Mouse (Mus musculus) CH12.LX (cell line): ENCODE data around the gene Tepsin. TPM values are rescaled to one million over a fixed set of nuclear protein-coding genes. Genes with fewer than 3 reads are reported as not detected.

ENCODE experiments used
- DNase-seq: peaks from one replicate; pipeline ENCODE4 v3.0.0-alpha.2; 2013; ENCODE audit errors: extremely low read depth
- H3K27ac ChIP-seq: 2 replicates; pipeline ENCODE4 v1.5.1; 2012; ENCODE audit warnings: low read depth, mild to moderate bottlenecking, control low read depth, moderate library complexity; ENCODE audit not compliant: insufficient read depth
- H3K27me3 ChIP-seq: replicated peaks from 2 replicates; pipeline ENCODE3; 2012; ENCODE audit warnings: inconsistent platforms
- H3K36me3 ChIP-seq, 2 experiments: replicated peaks in 1 of 2; 2 replicates each; pipeline versions ENCODE3 to v1.6.1; 2012; ENCODE audit warnings: inconsistent platforms in 1 of 2, low read length in 1 of 2, mild to moderate bottlenecking in 1 of 2, mixed read lengths in 1 of 2, moderate library complexity in 1 of 2; ENCODE audit not compliant: control insufficient read depth in 1 of 2, insufficient read depth in 1 of 2
- H3K4me1 ChIP-seq, 2 experiments: 2 replicates each; pipeline ENCODE4 v1.6.1; 2012; ENCODE audit warnings: inconsistent platforms in 1 of 2, moderate library complexity in 1 of 2; ENCODE audit not compliant: insufficient read depth in 2 of 2, control insufficient read depth in 1 of 2
- H3K4me2 ChIP-seq: 2 replicates; pipeline ENCODE4 v1.6.1; 2012; ENCODE audit warnings: low read depth, mild to moderate bottlenecking, control low read depth; ENCODE audit not compliant: poor library complexity, insufficient read depth, severe bottlenecking
- H3K4me3 ChIP-seq, 3 experiments: fragments of 150-350 bp in 1 of 3; sonication (generic) in 1 of 3; replicated peaks in 1 of 3; 2 replicates each; pipeline versions ENCODE3 to v1.5.1; 2011 to 2012; ENCODE audit warnings: low read depth in 2 of 3, low read length in 2 of 3, mild to moderate bottlenecking in 2 of 3, moderate library complexity in 2 of 3, control low read depth in 1 of 3, improper control_type of control experiment in 1 of 3, inconsistent platforms in 1 of 3, mixed read lengths in 1 of 3; ENCODE audit not compliant: poor library complexity in 1 of 3
- H3K79me2 ChIP-seq: replicated peaks from 2 replicates; pipeline ENCODE4 v1.6.1; 2012; ENCODE audit warnings: mild to moderate bottlenecking, moderate library complexity; ENCODE audit not compliant: control insufficient read depth, poor library complexity, insufficient read depth, severe bottlenecking; ENCODE audit errors: extremely low read depth
- H3K9ac ChIP-seq: 2 replicates; pipeline ENCODE4 v1.6.1; 2012; ENCODE audit warnings: low read depth, mild to moderate bottlenecking, control low read depth, moderate library complexity; ENCODE audit not compliant: insufficient read depth
- H3K9me3 ChIP-seq: replicated peaks from 2 replicates; pipeline ENCODE3; 2012; ENCODE audit warnings: low read length, inconsistent platforms, mixed read lengths
- BHLHE40 ChIP-seq: IDR thresholded peaks from 2 replicates; pipeline ENCODE4 v1.6.1; 2011; ENCODE audit warnings: mild to moderate bottlenecking, low read depth, low read length, improper control_type of control experiment
- E2F4 ChIP-seq: IDR thresholded peaks from 2 replicates; pipeline ENCODE4 v1.6.1; 2011; ENCODE audit warnings: low read depth, low read length, improper control_type of control experiment; ENCODE audit not compliant: insufficient replicate concordance
- ELF1 ChIP-seq: IDR thresholded peaks from 2 replicates; pipeline ENCODE4 v1.6.1; 2014; ENCODE audit warnings: low read depth, mild to moderate bottlenecking, inconsistent platforms, low read length, improper control_type of control experiment
- EP300 ChIP-seq: IDR thresholded peaks from 2 replicates; pipeline ENCODE4 v1.6.1; 2011; ENCODE audit warnings: low read length, improper control_type of control experiment
- GABPA ChIP-seq: IDR thresholded peaks from 2 replicates; pipeline ENCODE4 v1.6.1; 2012; ENCODE audit warnings: low read depth, low read length, improper control_type of control experiment, inconsistent platforms; ENCODE audit not compliant: insufficient replicate concordance
- HCFC1 ChIP-seq: IDR thresholded peaks from 2 replicates; pipeline ENCODE4 v1.6.1; 2012; ENCODE audit warnings: low read depth, mild to moderate bottlenecking, inconsistent platforms, low read length, improper control_type of control experiment
- JUN ChIP-seq: IDR thresholded peaks from 2 replicates; pipeline ENCODE4 v1.6.1; 2011; ENCODE audit warnings: low read depth, mild to moderate bottlenecking, low read length, improper control_type of control experiment, moderate library complexity; ENCODE audit not compliant: insufficient read depth
- JUND ChIP-seq: conservative IDR thresholded peaks from 2 replicates; pipeline ENCODE4 v1.6.1; 2011; ENCODE audit warnings: low read depth, low read length, improper control_type of control experiment
- MAX ChIP-seq: IDR thresholded peaks from 2 replicates; pipeline ENCODE4 v1.6.1; 2011; ENCODE audit warnings: low read length, improper control_type of control experiment
- MAZ ChIP-seq: IDR thresholded peaks from 2 replicates; pipeline ENCODE4 v1.6.1; 2012; ENCODE audit warnings: low read depth, mild to moderate bottlenecking, inconsistent platforms, low read length, improper control_type of control experiment, moderate library complexity
- MEF2A ChIP-seq: IDR thresholded peaks from 2 replicates; pipeline ENCODE4 v1.6.1; 2014; ENCODE audit warnings: low read depth, mild to moderate bottlenecking, inconsistent platforms, low read length, improper control_type of control experiment, borderline replicate concordance
- NRF1 ChIP-seq: IDR thresholded peaks from 2 replicates; pipeline ENCODE4 v1.6.1; 2014; ENCODE audit warnings: low read depth, mild to moderate bottlenecking, inconsistent platforms, low read length, improper control_type of control experiment, moderate library complexity
- POLR2A ChIP-seq: IDR thresholded peaks from 2 replicates; pipeline ENCODE4 v1.6.1; 2011; ENCODE audit warnings: low read depth, mild to moderate bottlenecking, improper control_type of control experiment, low read length
- RAD21 ChIP-seq: IDR thresholded peaks from 2 replicates; pipeline ENCODE4 v1.6.1; 2011; ENCODE audit warnings: low read depth, mild to moderate bottlenecking, low read length, improper control_type of control experiment, moderate library complexity
- SIN3A ChIP-seq: IDR thresholded peaks from 2 replicates; pipeline ENCODE4 v1.6.1; 2012; ENCODE audit warnings: low read length, improper control_type of control experiment, inconsistent platforms
- SMC3 ChIP-seq: IDR thresholded peaks from 2 replicates; pipeline ENCODE4 v1.6.1; 2011; ENCODE audit warnings: low read depth, low read length, improper control_type of control experiment
- TCF12 ChIP-seq: IDR thresholded peaks from 2 replicates; pipeline ENCODE4 v1.6.1; 2014; ENCODE audit warnings: low read depth, mild to moderate bottlenecking, inconsistent platforms, low read length, improper control_type of control experiment
- ZC3H11A ChIP-seq: IDR thresholded peaks from 2 replicates; pipeline ENCODE4 v1.6.1; 2012; ENCODE audit warnings: low read depth, mild to moderate bottlenecking, inconsistent platforms, low read length, improper control_type of control experiment
- ZKSCAN1 ChIP-seq: IDR thresholded peaks from 2 replicates; pipeline ENCODE4 v1.6.1; 2012; ENCODE audit warnings: low read depth, inconsistent platforms, low read length, improper control_type of control experiment, borderline replicate concordance
- ZNF384 ChIP-seq: IDR thresholded peaks from 2 replicates; pipeline ENCODE4 v1.6.1; 2012; ENCODE audit warnings: low read depth, low read length, improper control_type of control experiment, inconsistent platforms
- dilution Hi-C: fragments of 300-500 bp; cut with MboI; formaldehyde crosslinking; loops from 2 replicates; pipeline ENCODE4 v1.14.3; 2020; ENCODE audit warnings: low sequenced_read_pairs; ENCODE audit not compliant: extremely low pct_unique_long_range_greater_than_20kb, extremely low pct_ligation_motif_present
- in situ Hi-C: fragments of 300-500 bp; cut with MboI; formaldehyde crosslinking; loops from 3 replicates; pipeline ENCODE4 v1.14.3; 2019; ENCODE audit warnings: low sequenced_read_pairs, low pct_ligation_motif_present, low pct_unique_long_range_greater_than_20kb, mixed read lengths
- polyA plus RNA-seq: library from polyadenylated mRNA; unstranded; fragments of >175 nt; gene quantifications from 2 replicates; pipeline ENCODE4 v1.2.1, GENCODE M21; 2012; ENCODE audit warnings: low read depth; ENCODE audit not compliant: insufficient read length
- total RNA-seq, 2 experiments: library from RNA; depleted of rRNA; stranded (reverse); fragments of 300-350 nt in 1 of 2; fragments of >200 nt in 1 of 2; gene quantifications; 2 replicates each; pipeline ENCODE4 v1.2.3; 2012 to 2014

The Tepsin gene
- total and polyA plus RNA-seq, 3 experiments, result 13.7 to 22.1 (median 14.2) TPM

GRCm38 (mm10) chr11:120126845-120127244 is 28.3 kb upstream of the Tepsin start:
- dilution Hi-C loops, result no loop called here
- peaks cover 72 to 92% of the 10 kb centered on the region in 2 experiments for H3K36me3 ChIP-seq

GRCm38 (mm10) chr11:120122126-120122525 is 23.6 kb upstream of the Tepsin start:
- no peak overlapping the region for H3K27ac ChIP-seq
- H3K4me1 ChIP-seq, result peaks cover 0 to 5% of the 10 kb centered on the region in 2 experiments; a peak in 2 of 4 replicates
- peaks cover 60 to 95% of the 10 kb centered on the region in 2 experiments for H3K36me3 ChIP-seq

More at GRCm38 (mm10) chr11:120126845-120127244, 28.3 kb upstream of the Tepsin start:
- no peaks in the 10 kb centered on the region for H3K27me3 ChIP-seq
- no peaks in the 10 kb centered on the region for H3K79me2 ChIP-seq
- no peak overlapping the region for H3K27ac ChIP-seq
- peaks cover 0 to 12% of the 10 kb centered on the region in 2 experiments; a peak in 2 of 4 replicates for H3K4me1 ChIP-seq
- H3K4me2 ChIP-seq, result no peak overlapping the region
- no peak for TF ChIP-seq JUND
- no peak for TF ChIP-seq RAD21
- no peak for TF ChIP-seq ELF1
- no peak for TF ChIP-seq ZNF384
- no peak for TF ChIP-seq ZC3H11A
- no peak for TF ChIP-seq MEF2A
- TF ChIP-seq BHLHE40, result no peak
- no peak for TF ChIP-seq ZKSCAN1
- TF ChIP-seq HCFC1, result no peak
- TF ChIP-seq TCF12, result no peak
- TF ChIP-seq MAX, result no peak
- TF ChIP-seq EP300, result no peak
- TF ChIP-seq E2F4, result no peak
- no peak for TF ChIP-seq MAZ
- TF ChIP-seq POLR2A, result no peak
- H3K9ac ChIP-seq, result no peak overlapping the region
- no peaks in the 10 kb centered on the region for H3K9me3 ChIP-seq
- no peak for DNase-seq
- in situ Hi-C loops, result no loop called here
- no peak overlapping the region for H3K4me3 ChIP-seq

More at GRCm38 (mm10) chr11:120122126-120122525, 23.6 kb upstream of the Tepsin start:
- DNase-seq, result no peak
- TF ChIP-seq SMC3, result no peak
- TF ChIP-seq NRF1, result no peak
- no peak for TF ChIP-seq JUN
- no peak for TF ChIP-seq E2F4
- TF ChIP-seq ZNF384, result no peak
- TF ChIP-seq MAX, result no peak
- no peak for TF ChIP-seq ZC3H11A
- no peak for TF ChIP-seq BHLHE40
- no peak for TF ChIP-seq ELF1
- no peak for TF ChIP-seq RAD21
- TF ChIP-seq MAZ, result no peak
- no peak for TF ChIP-seq GABPA
- TF ChIP-seq SIN3A, result no peak
- TF ChIP-seq EP300, result no peak
- TF ChIP-seq JUND, result no peak
- H3K9me3 ChIP-seq, result no peaks in the 10 kb centered on the region
- no peaks in the 10 kb centered on the region for H3K27me3 ChIP-seq
- no peaks in the 10 kb centered on the region for H3K79me2 ChIP-seq
- no peak overlapping the region for H3K4me3 ChIP-seq
- H3K9ac ChIP-seq, result no peak overlapping the region
- no peak overlapping the region for H3K4me2 ChIP-seq
- in situ Hi-C loops, result no loop called here
- dilution Hi-C loops, result no loop called here
